Mouse (Mus musculus): ENCODE results near the gene Hdac9.

The Hdac9 gene

GRCm38 (mm10) chr12:34916995-34917394 is at the start of gene Hdac9:
Gene Hdac9, minus strand, starts transcription at chr12:34917095.
- no peak for DNase-seq

DNA sequence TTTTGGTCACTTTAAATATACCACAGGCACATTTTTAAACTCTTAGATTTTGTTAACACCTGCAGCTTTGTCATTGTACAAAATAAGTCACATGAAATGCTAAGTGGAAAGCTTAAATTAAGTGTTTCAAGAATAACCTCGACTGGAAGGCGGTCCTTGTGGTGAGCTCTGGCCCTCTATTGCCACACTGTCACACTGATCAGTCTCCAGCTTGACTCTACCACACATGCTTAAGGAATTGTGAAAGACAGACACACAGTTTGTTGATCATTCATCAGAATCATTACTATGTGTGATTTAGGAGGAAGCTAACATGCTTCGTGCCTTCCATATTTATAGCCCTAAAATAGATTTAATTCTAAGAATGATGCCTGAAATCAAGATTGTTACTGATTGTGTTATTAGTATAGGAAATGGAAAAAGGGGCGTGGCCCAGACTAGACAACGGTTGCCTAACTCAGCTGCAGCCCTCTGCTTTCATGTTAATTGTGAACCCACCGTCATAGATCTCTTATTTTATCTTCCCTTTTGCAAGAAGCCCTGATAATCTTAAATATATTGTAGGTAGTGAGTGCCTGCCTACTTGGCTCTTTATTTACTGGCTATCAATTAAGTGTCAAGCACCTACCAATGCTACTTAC is 32.3 kb upstream of the Hdac9 start:
- no peak for DNase-seq

GRCm38 (mm10) chr12:34937918-34938317 is 21.0 kb upstream of the Hdac9 start:
- no peak for DNase-seq

DNA sequence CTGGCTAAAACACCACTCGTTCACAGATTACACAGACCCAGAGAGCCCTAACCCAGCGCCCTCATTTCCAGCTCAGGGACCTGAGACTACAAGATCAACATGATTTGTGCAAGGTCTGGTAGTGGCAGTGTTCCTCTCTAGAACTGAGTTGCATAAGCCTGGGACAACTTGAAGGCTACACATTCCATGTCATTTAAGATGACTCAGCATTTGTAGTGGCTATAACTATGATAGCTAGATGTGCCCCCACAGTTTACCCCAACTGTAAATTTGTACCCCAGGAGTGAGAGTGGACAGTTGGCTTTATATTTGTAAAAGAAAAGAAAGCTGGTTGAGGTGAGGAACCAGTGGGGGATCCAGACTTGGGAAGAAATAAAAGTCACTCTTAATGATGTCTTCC is 8.9 kb downstream of the Hdac9 start:
- no peak for DNase-seq

- DNase-seq: no peak
These were observed 9.4 kb downstream of the Hdac9 start for GRCm38 (mm10) chr12:34907506-34907850.

GRCm38 (mm10) chr12:34906704-34907505 is 10.0 kb downstream of the Hdac9 start:
- peak; percentile 11 to 12 for DNase-seq

- DNase-seq: no peak
These were observed 10.6 kb downstream of the Hdac9 start for GRCm38 (mm10) chr12:34906376-34906703.

DNA sequence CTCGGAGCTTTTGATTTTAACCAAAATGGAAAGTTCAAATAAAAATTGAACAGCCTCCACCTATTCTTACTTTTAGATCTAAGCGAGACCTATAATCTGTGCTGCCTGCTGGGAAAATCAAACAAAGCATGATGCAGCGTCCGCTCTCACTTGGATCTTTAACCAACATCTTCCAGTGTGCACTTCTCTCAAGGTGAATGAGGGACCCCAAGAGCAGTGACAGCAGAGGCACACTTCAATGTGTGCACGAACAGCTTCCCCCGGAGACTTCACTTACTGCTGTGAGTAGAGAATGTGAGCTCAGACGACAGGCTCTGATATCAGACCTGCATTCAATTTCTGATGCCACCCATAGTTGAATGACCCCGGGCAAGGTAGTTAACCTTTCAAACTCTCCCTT is 16.7 kb downstream of the Hdac9 start:
- DNase-seq: no peak

DNA sequence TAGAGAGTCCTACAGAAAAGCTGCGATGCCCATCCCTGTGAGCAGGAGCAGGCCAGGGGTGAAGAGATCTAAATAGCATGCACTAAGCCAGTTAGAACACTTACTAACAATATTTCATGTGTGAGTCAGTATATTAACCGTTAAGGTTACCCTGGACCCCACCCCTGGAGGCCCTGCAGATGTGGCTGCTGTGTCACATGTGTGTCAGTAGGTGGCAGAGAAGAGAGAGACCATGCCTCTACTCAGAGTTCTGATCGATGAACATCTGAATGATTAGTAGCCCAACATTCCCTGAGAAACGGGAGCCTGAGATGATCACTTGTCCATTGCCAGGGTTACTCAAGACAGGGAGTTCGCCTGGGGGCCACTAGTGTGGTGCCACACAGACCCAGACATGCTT is 22.0 kb downstream of the Hdac9 start:
- no peak for DNase-seq

GRCm38 (mm10) chr12:34888694-34889093 is 28.2 kb downstream of the Hdac9 start:
- DNase-seq: no peak

GRCm38 (mm10) chr12:34874926-34875325 is 42.0 kb downstream of the Hdac9 start:
- DNase-seq: no peak

GRCm38 (mm10) chr12:34871028-34871427 is 45.9 kb downstream of the Hdac9 start:
- no peak for DNase-seq

DNA sequence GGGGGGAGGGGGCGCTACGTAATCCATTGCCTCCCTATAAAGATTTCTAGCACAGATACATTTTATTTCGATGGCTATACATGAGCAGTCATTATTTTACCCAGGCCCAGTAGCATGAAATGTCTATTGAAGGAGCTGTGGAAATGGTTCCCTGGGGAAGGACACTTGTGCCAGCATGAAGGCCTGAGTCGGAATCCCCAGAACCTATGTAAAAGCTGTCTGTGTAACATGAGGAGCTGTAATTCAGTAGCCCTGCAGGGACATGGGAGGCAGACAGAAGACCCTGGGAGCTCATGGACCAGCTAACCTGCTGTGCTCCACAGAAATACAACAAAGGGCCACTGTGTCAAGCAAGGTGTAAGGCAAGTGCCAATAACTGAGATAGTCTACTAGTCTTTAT is 75.7 kb downstream of the Hdac9 start:
- no peak for DNase-seq

DNA sequence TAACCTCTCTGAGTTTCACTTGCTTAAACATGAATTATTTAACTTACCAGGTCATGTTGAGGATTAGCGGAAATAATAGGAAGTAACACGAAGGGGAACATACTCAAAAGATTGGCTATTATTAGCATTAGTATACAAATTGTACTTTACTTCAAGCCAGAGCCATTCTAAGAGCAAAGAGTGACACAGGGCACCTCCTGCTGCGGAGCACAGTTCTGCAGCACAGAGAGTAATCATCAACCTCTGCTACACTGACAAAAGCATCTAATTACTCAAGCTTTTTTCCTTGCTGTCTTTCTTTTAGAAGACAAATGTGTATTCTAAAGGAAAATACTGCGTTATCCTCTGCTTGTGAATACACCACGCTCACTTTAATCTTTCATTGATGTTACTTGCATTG is 79.6 kb downstream of the Hdac9 start:
- no peak for DNase-seq

DNA sequence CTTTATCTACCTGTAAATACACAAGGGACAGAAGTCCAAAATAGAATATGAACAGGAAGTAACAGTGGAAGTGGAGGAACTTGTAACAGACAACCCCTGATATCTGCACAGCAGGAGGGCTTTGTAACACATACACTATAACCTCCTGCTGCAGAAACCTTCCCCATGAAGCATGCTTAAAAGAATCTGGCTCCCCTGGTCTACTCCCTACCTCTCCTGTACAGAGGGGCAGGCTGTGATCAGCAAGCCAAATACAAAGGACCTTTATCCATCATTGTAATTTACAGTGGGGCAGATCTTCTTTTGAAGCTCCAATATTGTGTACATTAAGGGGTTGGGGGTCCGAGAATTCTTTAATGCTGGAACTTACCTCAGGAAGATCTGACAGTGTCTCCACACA is 80.0 kb downstream of the Hdac9 start:
- no peak for DNase-seq

GRCm38 (mm10) chr12:34836085-34836484 is 80.8 kb downstream of the Hdac9 start:
- no peak for DNase-seq

DNA sequence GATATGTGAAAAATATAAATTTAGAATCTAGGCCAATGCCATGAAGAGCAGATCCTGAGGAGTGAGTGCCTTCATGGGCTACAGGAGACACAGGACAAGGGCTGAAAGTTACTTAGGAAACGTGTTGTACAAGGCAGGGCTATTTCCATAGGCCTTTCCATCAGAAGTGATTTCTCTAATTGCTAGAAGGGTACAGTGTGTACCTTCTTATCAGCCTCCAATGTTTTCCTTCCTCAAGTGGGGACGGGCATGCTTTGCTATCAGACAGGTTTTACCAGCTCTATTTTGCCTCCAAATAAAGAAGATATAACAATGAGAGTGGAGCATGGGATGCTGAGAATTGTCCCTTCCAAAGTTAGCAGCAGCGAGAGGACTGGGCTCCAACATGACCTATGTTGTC is 81.4 kb downstream of the Hdac9 start:
- no peak for DNase-seq

- DNase-seq: no peak
These were observed 88.2 kb downstream of the Hdac9 start for GRCm38 (mm10) chr12:34828684-34829083.

DNA sequence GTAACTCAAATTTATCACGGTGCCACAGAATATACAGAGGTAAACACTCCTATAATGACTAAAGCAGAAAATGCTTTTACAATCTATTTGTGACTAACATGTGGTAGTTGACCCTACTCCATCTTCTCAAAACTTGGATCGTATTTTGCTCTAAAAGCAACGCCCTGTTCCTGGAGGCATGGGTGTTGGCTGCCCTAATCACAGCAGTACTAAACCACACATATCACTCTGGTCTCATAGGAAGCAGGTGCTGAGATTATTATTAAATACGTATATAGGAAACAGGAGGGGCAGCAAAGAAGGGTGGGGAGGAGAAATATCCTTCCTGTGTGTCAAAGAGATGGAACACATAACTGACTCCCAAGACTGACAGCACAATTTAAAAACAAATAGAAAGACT is 90.0 kb downstream of the Hdac9 start:
- DNase-seq: no peak

GRCm38 (mm10) chr12:34820229-34820628 is 96.7 kb downstream of the Hdac9 start:
- DNase-seq: no peak

GRCm38 (mm10) chr12:34811673-34812613 is 105.0 kb downstream of the Hdac9 start:
- no peak for DNase-seq

DNA sequence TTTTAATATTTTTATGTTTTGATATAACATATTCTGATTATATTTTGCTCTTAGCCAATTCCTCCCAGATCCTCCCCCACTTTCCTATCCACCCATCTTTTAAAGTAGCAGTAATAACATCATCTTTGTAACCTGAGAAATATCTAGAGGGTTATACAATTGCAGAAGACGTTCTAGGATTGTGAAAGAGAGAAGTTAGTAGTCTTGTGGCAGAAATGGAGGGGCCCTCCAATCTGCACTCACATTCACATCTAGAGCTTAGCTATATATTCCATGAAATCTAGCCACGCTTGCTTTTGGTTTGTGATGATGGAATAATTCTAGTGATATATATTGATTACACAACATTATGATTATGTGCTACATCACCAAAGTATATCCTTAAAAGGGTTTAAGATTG is 106.7 kb downstream of the Hdac9 start:
- no peak for DNase-seq

GRCm38 (mm10) chr12:34808180-34808579 is 108.7 kb downstream of the Hdac9 start:
- no peak for DNase-seq

DNA sequence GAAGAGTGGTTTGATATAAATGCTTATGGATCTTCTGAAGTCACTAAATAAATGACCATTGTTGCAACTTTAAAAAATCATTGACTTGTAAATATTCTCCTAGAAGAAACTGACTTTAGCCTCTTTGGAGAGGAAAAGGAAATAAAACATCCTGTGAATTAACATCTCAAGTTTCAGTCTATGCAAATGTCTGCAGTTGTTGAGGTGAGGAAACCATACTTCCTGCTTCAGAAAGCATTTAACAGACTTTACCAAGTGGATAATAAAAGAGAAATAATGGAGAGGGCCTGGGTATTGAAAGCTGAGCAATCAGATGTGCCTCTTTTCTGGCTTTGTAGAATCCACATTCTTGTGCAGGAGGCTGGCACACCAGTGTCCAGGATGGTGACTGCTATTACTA is 110.4 kb downstream of the Hdac9 start:
- no peak for DNase-seq
